8 mouse cellular contexts compared by ENCODE assay signal in genomic region chr12:103532020-103532648, GRCm38 (mm10). TPM values are rescaled to one million over a fixed set of nuclear protein-coding genes. Genes with fewer than 3 reads are reported as not detected.
DNase-seq lines count a peak whose midpoint lies in the region; ATAC-seq lines count a peak whose summit lies in the region.

Ppp4r4 (plus strand) TSS chr12:103532283.

- no peaks in the 10 kb centered on the region for H3K9me3 ChIP-seq in hindbrain, embryonic 11.5 days (ENCODE audit: control insufficient read depth, low read length)
- no peaks in the 10 kb centered on the region for H3K9me3 ChIP-seq in lung, embryonic 16.5 days (ENCODE audit: control insufficient read depth, low read length)

- DNase-seq in MEL-GATA-1-ER (ENCODE audit: extremely low read depth, low read depth) = peak; percentile 65
- peak; percentile 94 to 97 for DNase-seq in cerebellum, postnatal 10 days
- peak; percentile 90 to 93 for DNase-seq in frontal cortex, postnatal 10 days (ENCODE audit: low spot score in 2 of 2)
- peak; percentile 98 for DNase-seq in hindbrain, embryonic 11.5 days (ENCODE audit: low spot score)
- DNase-seq in layer of hippocampus, adult 9-11 months = peak; percentile 97
- DNase-seq in ovary, postnatal 10 days (ENCODE audit: low spot score) = peak; percentile 85
- DNase-seq in thymus, postnatal 0 days (ENCODE audit: low spot score) = peak; percentile 92

- H3K4me3 ChIP-seq in hindbrain, embryonic 11.5 days (ENCODE audit: low read depth, low read length) = peak within 1 kb of the TSS; percentile 67
- H3K4me3 ChIP-seq in lung, embryonic 16.5 days (ENCODE audit: low read length) = peak within 1 kb of the TSS; percentile 62

- no peak within 1 kb of the TSS for H3K27ac ChIP-seq in hindbrain, embryonic 11.5 days (ENCODE audit: low read depth, low read length)
- H3K27ac ChIP-seq in lung, embryonic 16.5 days (ENCODE audit: low read length) = no peak within 1 kb of the TSS

- H3K36me3 ChIP-seq in hindbrain, embryonic 11.5 days (ENCODE audit: control insufficient read depth, insufficient read depth, low read length) = no peaks in the 10 kb centered on the region
- H3K36me3 ChIP-seq in lung, embryonic 16.5 days (ENCODE audit: control insufficient read depth, insufficient read depth, low read length) = no peaks in the 10 kb centered on the region

- H3K4me2 ChIP-seq in hindbrain, embryonic 11.5 days (replicated peaks; ENCODE audit: low read depth, low read length) = peak within 1 kb of the TSS; percentile 92
- peak within 1 kb of the TSS; percentile 85 for H3K4me2 ChIP-seq in lung, embryonic 16.5 days (ENCODE audit: low read depth, low read length)

- under 1% methylated on average over 42 of the region's 74 CpGs for WGBS in hindbrain, embryonic 11.5 days
- under 1% methylated on average over 47 of the region's 74 CpGs for WGBS in lung, embryonic 16.5 days

- no peaks in the 10 kb centered on the region for H3K27me3 ChIP-seq in hindbrain, embryonic 11.5 days (ENCODE audit: control insufficient read depth, insufficient read depth, low read length)
- H3K27me3 ChIP-seq in lung, embryonic 16.5 days (ENCODE audit: control insufficient read depth, insufficient read depth, low read depth, low read length) = peaks cover 5% of the 10 kb centered on the region

- no peaks in the 10 kb centered on the region for H3K4me1 ChIP-seq in hindbrain, embryonic 11.5 days (replicated peaks; ENCODE audit: control insufficient read depth, insufficient read depth, low read length)
- H3K4me1 ChIP-seq in lung, embryonic 16.5 days (replicated peaks; ENCODE audit: control insufficient read depth, insufficient read depth, low read length) = no peaks in the 10 kb centered on the region; the same call in 1 of the 2 replicates

- peak within 1 kb of the TSS; percentile 77 for H3K9ac ChIP-seq in hindbrain, embryonic 11.5 days (ENCODE audit: low read depth, low read length)
- peak within 1 kb of the TSS; percentile 69 for H3K9ac ChIP-seq in lung, embryonic 16.5 days (ENCODE audit: low read length)

- ATAC-seq in hindbrain, embryonic 11.5 days (ENCODE audit: low FRiP score) = peak; percentile 97
- peak; percentile 99 for ATAC-seq in lung, embryonic 16.5 days (ENCODE audit: low read depth)

RNA-seq across cellular contexts. Expression of gene Ppp4r4, which starts in this region (rescaled TPM):
- 2.7 and 3.0 TPM in 2 replicates for polyA plus RNA-seq in hindbrain, embryonic 11.5 days (2014; fragmentation: Nextera tagmentation; extraction: Ambion mirVana)
- polyA plus RNA-seq in lung, embryonic 16.5 days (2015; fragmentation: Nextera tagmentation; extraction: Ambion mirVana) = 2.2 and 3.5 TPM in 2 replicates
- polyA plus RNA-seq in thymus, postnatal 0 days (2015; fragmentation: Nextera tagmentation; extraction: Ambion mirVana) = 0.40 and 0.44 TPM in 2 replicates

Comparison
In these comparisons a context has a peak if more than half of its experiments do, and no peak if none do; other contexts are left out.
1. Peak in DNase-seq in thymus, postnatal 0 days; RNA of the gene not detected or under 1 TPM.